Mouse (Mus musculus) limb, embryonic 14.5 days (tissue): ENCODE measurements around the gene Pax2. TPM values are rescaled to one million over a fixed set of nuclear protein-coding genes. Genes with fewer than 3 reads are reported as not detected.

Source experiments
- ATAC-seq: fragments of 200-750 bp; cut with Nextera tagmentation; 2 replicates; pipeline ENCODE4 v1.8.0; 2017; ENCODE audit warnings: low read depth, moderate number of reproducible peaks, moderate TSS enrichment; ENCODE audit not compliant: low FRiP score
- DNase-seq: peaks from one replicate; pipeline ENCODE4 v3.0.0-alpha.2; 2015; ENCODE audit warnings: low spot score
- H3K27ac ChIP-seq: fragments of 300-500 bp; sonication (generic); replicated peaks from 2 replicates; pipeline ENCODE4 v1.5.1; 2014; ENCODE audit warnings: low read depth, mild to moderate bottlenecking, low read length, moderate library complexity, mixed read lengths
- H3K27me3 ChIP-seq: fragments of 300-500 bp; sonication (generic); 2 replicates; pipeline ENCODE4 v1.6.1; 2014; ENCODE audit warnings: low read length, mixed read lengths; ENCODE audit not compliant: control insufficient read depth, insufficient read depth
- H3K36me3 ChIP-seq: fragments of 300-500 bp; sonication (generic); 2 replicates; pipeline ENCODE4 v1.6.1; 2014; ENCODE audit warnings: mild to moderate bottlenecking, low read length, moderate library complexity, mixed read lengths; ENCODE audit not compliant: control insufficient read depth, insufficient read depth
- H3K4me1 ChIP-seq: fragments of 300-500 bp; sonication (generic); 2 replicates; pipeline ENCODE4 v1.6.1; 2014; ENCODE audit warnings: antibody characterized with exemption, low read length, mixed read lengths; ENCODE audit not compliant: control insufficient read depth, insufficient read depth
- H3K4me2 ChIP-seq: fragments of 300-500 bp; sonication (generic); replicated peaks from 2 replicates; pipeline ENCODE4 v1.6.1; 2014; ENCODE audit warnings: low read depth, mild to moderate bottlenecking, low read length, moderate library complexity; ENCODE audit not compliant: severe bottlenecking
- H3K4me3 ChIP-seq: fragments of 300-500 bp; sonication (generic); replicated peaks from 2 replicates; pipeline ENCODE4 v1.5.1; 2014; ENCODE audit warnings: low read length
- H3K9ac ChIP-seq: fragments of 300-500 bp; sonication (generic); 2 replicates; pipeline ENCODE4 v1.6.1; 2014; ENCODE audit warnings: mild to moderate bottlenecking, low read depth, low read length, moderate library complexity; ENCODE audit not compliant: severe bottlenecking
- H3K9me3 ChIP-seq: fragments of 300-500 bp; sonication (generic); 2 replicates; pipeline ENCODE4 v1.6.1; 2016; ENCODE audit warnings: low read length; ENCODE audit not compliant: control insufficient read depth
- POLR2A ChIP-seq: fragments of 200-500 bp; IDR thresholded peaks from 2 replicates; pipeline ENCODE4 v1.8.0; 2012; ENCODE audit warnings: inconsistent platforms, mild to moderate bottlenecking, moderate library complexity, borderline replicate concordance; ENCODE audit not compliant: insufficient read depth, insufficient read length; ENCODE audit errors: extremely low read depth
- WGBS: fragments of 180-500 bp; shearing (Covaris S2); extraction: QIAGEN DNeasy Blood & Tissue Kit; methylation state at CpG from one replicate; pipeline ENCODE4 v1.1.7; 2014; 5-methylcytosine and 5-hydroxymethylcytosine counted together
- polyA plus RNA-seq, 2 experiments: library from polyadenylated mRNA; depleted of rRNA in 1 of 2; stranded (reverse) in 1 of 2; unstranded in 1 of 2; fragments of >200 nt; fragmentation: Nextera tagmentation in 1 of 2; extraction: Ambion mirVana in 1 of 2; gene quantifications; 2 replicates each; pipeline versions ENCODE4 v1.2.1 to v1.2.3; 2012 to 2014

Pax2 gene
- polyA plus RNA-seq, 2 experiments = 0.05 TPM; not detected in 1

- H3K27me3 ChIP-seq = peaks cover 96% of the 10 kb centered on the region
- peaks cover 9% of the 10 kb centered on the region; the same call in 1 of the 2 replicates for H3K4me1 ChIP-seq
- no peak for TF ChIP-seq POLR2A
- ATAC-seq (no peak), DNase-seq (no peak)
- H3K9me3 ChIP-seq = no peaks in the 10 kb centered on the region
- H3K9ac ChIP-seq = no peak overlapping the region
- no peak overlapping the region for H3K27ac ChIP-seq
- H3K4me2 ChIP-seq = no peak overlapping the region
- 4% methylated on average over 2 of the region's 2 CpGs for WGBS
- no peak overlapping the region for H3K4me3 ChIP-seq
- H3K36me3 ChIP-seq = no peaks in the 10 kb centered on the region
Measured at GRCm38 (mm10) chr19:44743961-44744520, 11.8 kb upstream of the Pax2 start.

- H3K9ac ChIP-seq = no peak overlapping the region
Measured at GRCm38 (mm10) chr19:44745741-44746140, 10.1 kb upstream of the Pax2 start.

DNA sequence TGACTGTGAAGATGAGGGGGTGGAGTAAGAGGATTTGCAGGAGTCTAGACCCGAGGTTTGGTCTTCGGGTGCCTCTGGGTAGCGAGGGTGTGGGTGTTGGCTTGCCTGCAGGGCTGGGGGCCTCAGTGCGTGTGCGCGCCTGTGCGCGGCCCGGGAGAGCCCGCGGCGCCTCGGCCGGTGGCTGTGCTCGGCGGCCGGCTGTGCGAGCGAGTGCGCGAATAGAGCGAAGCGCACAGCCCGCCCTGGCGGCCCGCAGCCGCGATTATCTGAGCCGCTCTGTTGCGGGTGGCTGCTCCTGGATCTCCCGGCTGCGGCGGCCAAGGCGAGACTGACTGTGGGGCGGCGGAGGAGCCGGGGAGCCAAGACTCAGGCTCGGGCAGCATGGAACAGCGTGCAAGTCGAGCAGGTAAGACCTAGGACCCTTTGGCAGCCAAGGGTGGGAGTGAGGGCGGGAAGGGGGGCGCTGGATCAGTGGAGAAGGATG is 9.3 kb upstream of the Pax2 start:
- Histone ChIP-seq H3K27me3 (peaks cover 98% of the 10 kb centered on the region), H3K4me3 (peak overlapping the region; percentile 18; the same call in 1 of the 2 replicates), H3K4me2 (peak overlapping the region; percentile 35), H3K4me1 (peaks cover 11% of the 10 kb centered on the region; the same call in 1 of the 2 replicates), H3K9ac (no peak overlapping the region), H3K27ac (no peak overlapping the region), H3K9me3 (no peaks in the 10 kb centered on the region), H3K36me3 (no peaks in the 10 kb centered on the region)
- ATAC-seq (peak; percentile 35; the same call in 1 of the 2 replicates), DNase-seq (no peak)
- 0% methylated on average over 33 of the region's 42 CpGs for whole genome bisulfite sequencing
- no peak for TF ChIP-seq POLR2A

More at GRCm38 (mm10) chr19:44745741-44746140, 10.1 kb upstream of the Pax2 start:
- Histone ChIP-seq H3K27ac (no peak overlapping the region), H3K36me3 (no peaks in the 10 kb centered on the region), H3K9me3 (no peaks in the 10 kb centered on the region), H3K27me3 (peaks cover 96% of the 10 kb centered on the region), H3K4me3 (no peak overlapping the region), H3K4me1 (peaks cover 13% of the 10 kb centered on the region; the same call in 1 of the 2 replicates), H3K4me2 (no peak overlapping the region)
- WGBS = 1% methylated on average over 6 of the region's 6 CpGs
- ATAC-seq = no peak
- no peak for DNase-seq
- TF ChIP-seq POLR2A = no peak

DNA sequence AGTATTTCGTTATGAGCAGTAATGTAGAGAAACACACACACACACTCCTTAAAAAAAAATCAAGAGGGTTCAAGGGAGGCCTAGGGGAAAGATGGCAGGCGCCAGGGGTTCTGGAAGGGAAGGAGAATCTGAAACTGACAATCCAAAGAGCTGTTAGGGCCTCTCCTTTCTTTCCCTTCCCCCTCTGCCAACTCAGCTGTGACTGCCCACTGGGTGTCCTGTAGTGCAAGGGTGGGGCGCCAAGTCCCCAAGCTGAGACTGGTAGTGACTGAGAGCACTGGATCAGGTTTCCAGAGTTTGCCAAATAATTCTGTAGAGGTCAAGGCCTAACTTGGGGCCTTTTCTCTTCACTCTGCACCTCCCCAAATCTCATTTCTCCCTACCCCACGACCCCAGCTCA is 8.4 kb upstream of the Pax2 start:
- ATAC-seq (no peak), DNase-seq (no peak)
- no peak overlapping the region for H3K4me2 ChIP-seq
- no peaks in the 10 kb centered on the region for H3K9me3 ChIP-seq
- H3K4me1 ChIP-seq = peaks cover 6% of the 10 kb centered on the region; the same call in 1 of the 2 replicates
- H3K4me3 ChIP-seq = no peak overlapping the region
- H3K27ac ChIP-seq = no peak overlapping the region
- H3K36me3 ChIP-seq = no peaks in the 10 kb centered on the region
- TF ChIP-seq POLR2A = no peak
- 12% methylated on average over 4 of the region's 4 CpGs for WGBS
- peaks cover 98% of the 10 kb centered on the region for H3K27me3 ChIP-seq
- H3K9ac ChIP-seq = no peak overlapping the region

GRCm38 (mm10) chr19:44748271-44748670 is 7.6 kb upstream of the Pax2 start:
- Histone ChIP-seq H3K9me3 (no peaks in the 10 kb centered on the region), H3K4me2 (no peak overlapping the region), H3K27ac (no peak overlapping the region), H3K4me3 (no peak overlapping the region), H3K27me3 (peaks cover 98% of the 10 kb centered on the region), H3K4me1 (peaks cover 6% of the 10 kb centered on the region; the same call in 1 of the 2 replicates), H3K9ac (no peak overlapping the region), H3K36me3 (no peaks in the 10 kb centered on the region)
- 1% methylated on average over 5 of the region's 5 CpGs for WGBS
- no peak for TF ChIP-seq POLR2A
- ATAC-seq = no peak
- DNase-seq = no peak
